18 mouse cellular contexts compared by ENCODE assay signal in the genomic region with DNA sequence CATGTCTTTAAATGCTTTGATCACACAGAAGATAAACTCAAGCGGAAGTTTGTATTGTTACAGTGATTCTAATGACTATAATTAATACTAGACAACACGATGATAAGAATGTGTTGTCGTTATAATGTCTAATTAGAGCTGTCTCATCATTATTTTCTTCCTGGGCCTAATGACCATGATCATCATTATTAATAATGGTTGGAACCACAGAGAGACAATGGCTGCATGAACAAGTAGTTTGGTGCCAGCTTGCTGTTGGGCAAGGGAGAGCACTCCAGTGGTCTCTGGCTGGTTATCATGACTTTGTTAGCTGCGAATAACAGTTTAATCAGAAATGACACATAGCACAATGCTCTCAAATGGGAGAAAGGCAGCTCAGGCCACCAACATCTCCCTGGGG.
"Had no signal": no experiment of that assay in that cellular context is flagged by ENCODE, and none has a peak within 500 bp of the region (broad histone marks: within the 10 kb centered on the region; RNA-seq: fewer than 3 reads in every experiment).

No protein-coding gene starts in this region.

- H3K4me2 ChIP-seq: liver, embryonic 13.5 days; midbrain, embryonic 12.5 days; neural tube, embryonic 13.5 days; stomach, embryonic 15.5 days had no signal

- H3K9ac ChIP-seq: liver, embryonic 13.5 days; midbrain, embryonic 12.5 days; neural tube, embryonic 13.5 days; stomach, embryonic 15.5 days had no signal

- H3K27ac ChIP-seq: kidney, postnatal 0 days; left cerebral cortex, adult 2 months; liver, embryonic 13.5 days; midbrain, embryonic 12.5 days; neural tube, embryonic 13.5 days; stomach, embryonic 15.5 days had no signal

- H3K4me1 ChIP-seq: liver, embryonic 13.5 days had no signal

- DNase-seq: kidney, adult 18-20 months; kidney, adult 9 months; kidney, postnatal 25 days; layer of hippocampus, postnatal 36 days; liver, embryonic 13.5 days; lung, adult 2 months; lung, postnatal 14 days; lung, postnatal 4 days; right cerebral cortex, postnatal 25 days; spleen, adult 18-20 months; thymus, postnatal 25 days had no signal

- H3K9me3 ChIP-seq: liver, embryonic 13.5 days; midbrain, embryonic 12.5 days; neural tube, embryonic 13.5 days; stomach, embryonic 15.5 days had no signal

- ATAC-seq: midbrain, embryonic 16.5 days had no signal

- H3K4me3 ChIP-seq: left cerebral cortex, adult 2 months; liver, embryonic 13.5 days; midbrain, embryonic 12.5 days; myocyte; neural tube, embryonic 13.5 days; stomach, embryonic 15.5 days had no signal

- H3K36me3 ChIP-seq: liver, embryonic 13.5 days; midbrain, embryonic 12.5 days; neural tube, embryonic 13.5 days; stomach, embryonic 15.5 days had no signal

- H3K27me3 ChIP-seq: liver, embryonic 13.5 days; midbrain, embryonic 12.5 days; neural tube, embryonic 13.5 days; stomach, embryonic 15.5 days had no signal
